Mouse (Mus musculus): Measurements from ENCODE around the gene Tmem132e.

- TF ChIP-seq CTCF (IDR thresholded peaks at IDR 0.05; ENCODE audit: borderline replicate concordance, insufficient read depth, low read depth, low read length) = no peak
- TF ChIP-seq POLR2A (IDR thresholded peaks at IDR 0.05; ENCODE audit: borderline replicate concordance, insufficient read depth, low read length) = no peak
Observed at GRCm38 (mm10) chr11:82465536-82465935, 76.8 kb downstream of the Tmem132e start.
